Mouse (Mus musculus): ENCODE data around the gene Ing1. TPM values are rescaled to one million over a fixed set of nuclear protein-coding genes. Genes with fewer than 3 reads are reported as not detected.

Gene Ing1
- 10 to 100 TPM; 15.5 to 19.9 TPM for total RNA-seq (2021)
- long read RNA-seq, experiment 1, transcript Ing1-202 (2 exons, 1,971 nt): minor isoform, 13 of 30 reads
- long read RNA-seq, experiment 1, transcript Ing1-201 (2 exons, 2,814 nt): major isoform, 15 of 30 reads
- long read RNA-seq, experiment 1, partial matches to known transcripts: 0 of 30 reads
- long read RNA-seq, experiment 1, other reads (novel, unspliced or antisense): 2 of 30 reads
- long read RNA-seq, experiment 2, transcript Ing1-201 (2 exons, 2,814 nt): major isoform, 15 of 33 reads
- long read RNA-seq, experiment 2, transcript Ing1-202 (2 exons, 1,971 nt): major isoform, 15 of 33 reads
- long read RNA-seq, experiment 2, partial matches to known transcripts: 2 of 33 reads
- long read RNA-seq, experiment 2, other reads (novel, unspliced or antisense): 0 of 33 reads

DNA sequence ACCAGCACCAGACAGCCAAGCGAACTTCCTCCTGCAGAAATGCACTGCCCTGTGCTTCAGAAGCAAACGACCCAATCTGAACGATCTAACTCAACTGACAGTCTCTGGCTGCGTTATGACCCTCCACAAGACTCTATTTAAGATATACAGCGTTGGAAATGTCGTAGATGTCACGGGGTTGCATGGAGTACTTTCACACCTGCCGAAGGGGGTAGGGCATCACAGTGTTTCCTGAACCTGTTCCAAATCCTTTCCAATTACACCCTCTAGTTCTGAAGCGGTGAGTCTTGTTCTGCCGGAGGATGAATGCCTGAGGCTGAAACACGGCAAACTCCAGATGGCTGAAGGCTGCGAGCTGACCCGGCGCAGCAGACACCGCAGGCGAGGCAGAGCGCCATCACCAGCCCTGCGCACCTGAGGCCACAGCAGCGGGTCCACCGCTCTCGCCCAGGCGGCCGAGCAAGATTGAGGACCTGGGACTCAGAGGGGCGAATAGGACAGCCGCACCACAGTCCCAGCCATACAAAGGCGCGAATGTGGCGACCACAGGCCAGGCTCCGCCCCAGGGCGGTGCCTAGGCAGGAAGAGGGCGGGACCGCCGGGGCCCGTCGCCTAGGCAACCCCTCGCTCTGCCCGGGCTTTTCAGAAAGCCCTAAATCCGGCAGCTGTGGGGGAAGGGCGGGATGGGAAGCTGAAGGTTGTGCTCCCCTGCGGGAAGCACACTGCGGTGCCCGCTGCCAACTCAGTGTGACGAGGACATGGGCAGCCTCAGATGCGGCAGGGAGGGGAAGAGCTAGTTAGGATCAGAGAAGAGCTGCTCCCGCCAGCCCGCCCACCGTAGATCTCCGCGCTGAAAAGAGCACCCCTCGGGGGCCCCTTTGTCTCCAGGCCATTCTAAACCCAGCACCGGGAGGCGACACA, at the start of gene Ing1:
Ing1 (plus strand) TSS at position 773 of the 921 bp plus-strand sequence.
- DNase-seq: peak; percentile 95
- peak within 1 kb of the TSS; percentile 98 for H3K27ac ChIP-seq
- H3K4me3 ChIP-seq: peak within 1 kb of the TSS; percentile 85
- TF ChIP-seq CTCF (IDR thresholded peaks at IDR 0.05): no peak
- intact Hi-C loops (cut with DNase I): loop anchor here (5.0 kb wide), 3 partner anchors 47 to 147 kb away; partner anchors contain the start of genes 1700016D06Rik and Ankrd10

DNA sequence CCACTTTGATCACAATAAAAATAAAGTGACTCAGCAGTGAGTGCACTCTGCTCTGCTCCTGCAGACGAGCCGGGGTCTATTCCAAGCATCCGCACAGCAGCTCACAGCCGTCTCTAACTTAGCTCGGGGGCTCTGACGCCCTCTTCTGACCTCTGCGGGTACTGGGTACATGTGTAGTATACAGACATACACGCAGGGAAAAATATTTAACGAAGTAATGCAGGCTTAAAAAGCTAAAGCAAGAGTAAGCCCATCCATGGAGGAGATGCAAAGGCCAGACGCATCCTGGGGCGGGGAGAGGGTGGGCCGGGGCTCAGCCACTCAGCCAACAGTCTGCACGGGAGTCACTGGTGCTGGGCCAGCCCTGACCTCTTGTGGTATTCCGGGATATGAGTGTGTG, 49.3 kb upstream of the Ing1 start:
- intact Hi-C loops (cut with DNase I): loop anchor here (5.0 kb wide), 2 partner anchors 96 to 111 kb away; no protein-coding TSS in a partner anchor

DNA sequence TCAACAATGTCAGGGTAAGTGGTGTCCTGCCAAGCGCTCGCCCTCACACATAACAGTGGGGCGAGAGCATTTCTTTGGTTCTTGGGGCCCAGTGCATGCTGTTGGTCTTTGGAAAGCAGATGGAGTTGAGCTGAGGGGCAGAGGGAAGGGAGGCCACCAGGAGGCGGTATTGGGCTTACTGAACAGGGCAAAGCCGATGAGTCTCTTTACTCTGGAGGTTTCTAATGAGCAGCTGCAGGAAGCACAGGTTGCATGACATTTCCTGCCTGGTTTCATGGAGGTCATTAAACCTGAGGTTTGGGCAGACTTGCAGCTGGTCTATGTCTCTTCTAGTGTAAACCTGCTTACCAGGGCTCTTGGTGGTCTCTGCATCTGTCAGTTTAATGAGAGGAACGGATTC, 48.6 kb upstream of the Ing1 start:
- Histone ChIP-seq H3K4me3 (no peak overlapping the region), H3K27ac (no peak overlapping the region)
- peak; percentile 55 for DNase-seq
- TF ChIP-seq CTCF (IDR thresholded peaks at IDR 0.05): peak; percentile 60
- intact Hi-C loops (cut with DNase I): loop anchor here (5.0 kb wide), 2 partner anchors 95 to 110 kb away; no protein-coding TSS in a partner anchor

More for the DNA sequence above, 49.3 kb upstream of the Ing1 start:
- DNase-seq: no peak
- H3K27ac ChIP-seq: no peak overlapping the region
- TF ChIP-seq CTCF (IDR thresholded peaks at IDR 0.05): no peak
- no peak overlapping the region for H3K4me3 ChIP-seq

DNA sequence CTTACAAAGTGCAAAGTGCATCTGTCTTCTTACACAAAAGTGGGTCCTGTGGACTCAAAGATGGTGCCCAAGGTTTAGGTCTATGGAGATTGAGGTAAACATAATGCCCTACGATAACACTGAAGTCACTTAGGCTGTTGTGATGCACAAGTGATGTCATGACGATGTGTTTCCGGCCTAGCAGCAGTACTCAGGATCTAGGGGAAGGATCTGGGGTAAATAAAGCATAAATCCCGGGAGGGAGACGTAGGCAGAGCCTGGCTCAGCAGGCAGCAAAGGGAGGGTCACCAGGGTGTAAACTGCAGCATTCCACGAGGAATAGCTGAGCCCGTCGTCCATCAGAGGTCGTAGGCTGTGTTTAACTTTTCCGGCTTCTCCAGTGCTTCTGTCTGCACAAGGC, 46.5 kb upstream of the Ing1 start:
- TF ChIP-seq CTCF (IDR thresholded peaks at IDR 0.05): no peak
- Histone ChIP-seq H3K4me3 (no peak overlapping the region), H3K27ac (no peak overlapping the region)
- intact Hi-C loops (cut with DNase I): loop anchor here (5.0 kb wide), 2 partner anchors 93 to 108 kb away; no protein-coding TSS in a partner anchor
- DNase-seq: no peak

DNA sequence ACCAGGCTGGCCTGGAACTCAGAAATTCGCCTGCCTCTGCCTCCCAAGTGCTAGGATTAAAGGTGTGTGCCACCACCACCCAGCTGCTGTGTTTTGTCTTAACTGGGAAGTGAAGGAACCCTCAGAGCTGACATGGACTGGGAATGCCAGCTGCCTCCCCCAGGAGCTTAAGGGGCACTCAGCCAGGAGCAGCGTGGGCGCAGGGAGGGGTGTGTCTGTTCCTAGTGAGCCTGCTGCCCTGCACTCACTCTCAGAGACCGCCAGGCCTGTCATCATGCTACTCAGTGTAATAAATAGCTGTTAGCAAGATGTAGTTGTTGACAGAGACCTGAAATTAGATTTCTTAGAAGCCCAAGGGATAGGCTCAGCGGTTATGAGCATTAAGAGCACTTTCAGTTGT, 44.4 kb upstream of the Ing1 start:
- TF ChIP-seq CTCF (IDR thresholded peaks at IDR 0.05): no peak

DNA sequence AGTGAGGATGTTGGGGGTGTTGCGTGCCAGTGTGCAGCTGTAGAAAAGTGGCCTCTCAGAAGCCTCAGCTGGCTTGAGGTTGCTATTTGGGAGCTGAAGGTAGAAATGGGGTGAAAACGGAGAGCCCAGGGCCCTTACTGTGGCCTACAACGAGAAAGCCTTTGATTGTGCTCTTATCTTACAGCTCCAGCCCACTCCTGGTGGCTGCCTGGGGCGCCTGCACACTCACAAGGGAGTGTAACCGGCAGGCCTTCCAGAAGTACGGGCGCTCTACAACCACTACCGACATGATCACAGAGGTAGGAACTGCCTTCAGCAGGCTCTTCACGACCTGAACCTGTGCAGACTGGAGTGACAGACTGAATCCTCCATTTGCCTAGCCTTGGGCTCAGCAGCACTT, 42.7 kb upstream of the Ing1 start:
- DNase-seq: no peak
- no peak overlapping the region for H3K4me3 ChIP-seq
- intact Hi-C loops (cut with DNase I): no loop called here
- H3K27ac ChIP-seq: no peak overlapping the region
- no peak for TF ChIP-seq CTCF (IDR thresholded peaks at IDR 0.05)

More for the DNA sequence above, 44.4 kb upstream of the Ing1 start:
- no peak for DNase-seq
- no peak overlapping the region for H3K4me3 ChIP-seq
- no peak overlapping the region for H3K27ac ChIP-seq
- intact Hi-C loops (cut with DNase I): no loop called here

DNA sequence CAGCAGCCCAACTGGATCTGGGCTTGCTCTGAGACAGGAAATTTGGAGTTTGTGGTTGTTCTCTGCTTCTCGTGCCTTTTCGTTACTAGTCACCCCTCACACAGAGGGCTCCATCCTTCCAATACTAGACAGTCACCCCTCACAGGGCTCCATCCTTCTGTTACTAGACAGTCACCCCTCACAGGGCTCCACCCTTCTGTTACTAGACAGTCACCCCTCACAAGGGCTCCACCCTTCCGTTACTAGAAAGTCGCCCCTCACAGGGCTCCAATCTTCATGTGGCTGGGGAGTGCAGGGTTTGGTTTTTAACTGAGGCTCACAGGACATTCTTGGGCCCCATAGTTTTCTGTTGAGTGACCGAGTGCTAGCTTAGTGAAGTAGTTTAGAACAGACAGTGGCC, 42.1 kb upstream of the Ing1 start:
- intact Hi-C loops (cut with DNase I): no loop called here
- DNase-seq: no peak
- Histone ChIP-seq H3K27ac (no peak overlapping the region), H3K4me3 (no peak overlapping the region)
- TF ChIP-seq CTCF (IDR thresholded peaks at IDR 0.05): no peak

DNA sequence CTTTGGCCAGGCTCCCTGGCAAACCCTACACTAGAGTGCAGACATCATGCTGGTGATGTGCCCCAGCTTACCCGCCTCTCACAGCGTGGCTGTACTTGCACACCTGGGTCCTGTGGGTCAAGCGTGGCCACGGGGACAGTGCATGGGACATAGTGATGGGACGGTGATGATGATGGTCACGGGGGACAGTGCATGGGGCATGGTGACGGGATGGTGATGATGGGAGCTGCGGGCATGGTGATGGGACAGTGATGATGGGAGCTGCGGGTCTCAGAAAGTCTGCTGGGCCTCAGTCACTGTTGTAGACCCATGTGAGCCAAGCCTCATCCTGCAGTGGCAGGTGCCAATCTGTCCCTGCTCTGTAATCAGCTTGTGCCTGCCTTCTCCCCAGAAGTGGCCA, 39.1 kb upstream of the Ing1 start:
- Histone ChIP-seq H3K4me3 (no peak overlapping the region), H3K27ac (no peak overlapping the region)
- TF ChIP-seq CTCF (IDR thresholded peaks at IDR 0.05): no peak
- intact Hi-C loops (cut with DNase I): no loop called here
- no peak for DNase-seq

DNA sequence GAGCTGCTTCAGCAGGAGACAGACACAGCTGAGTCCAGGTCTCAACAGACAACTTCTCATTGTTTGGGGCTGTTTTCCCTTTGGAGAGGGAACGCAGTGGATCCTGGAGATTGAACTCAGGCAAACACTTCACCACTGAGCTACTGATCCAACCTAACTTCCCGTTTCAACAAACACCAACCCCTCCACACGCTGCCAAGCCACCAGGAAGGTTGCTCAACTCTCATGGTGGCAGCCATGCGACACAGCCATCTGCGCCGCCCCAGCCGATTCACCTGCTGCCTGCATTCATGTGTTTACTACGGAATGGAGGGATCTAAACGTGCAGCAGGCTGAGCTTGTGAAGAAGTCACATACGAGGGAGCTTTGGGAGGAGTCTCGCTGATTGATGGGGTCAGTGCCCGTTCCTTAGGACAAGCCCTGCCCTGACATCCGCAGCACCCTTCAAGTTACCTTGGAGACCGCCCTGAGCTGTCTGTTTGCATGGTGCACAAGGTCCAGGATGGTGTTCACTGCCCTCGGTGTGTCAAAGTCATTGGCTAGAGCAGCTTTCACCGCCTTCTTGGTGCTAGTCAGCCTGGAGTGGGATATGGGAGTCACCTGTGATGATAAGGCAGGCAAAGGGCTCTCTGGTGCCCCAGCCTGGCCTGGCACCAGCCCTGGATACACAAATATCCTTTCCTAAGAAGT, 37.9 kb upstream of the Ing1 start:
- no peak overlapping the region for H3K27ac ChIP-seq
- no peak for DNase-seq
- intact Hi-C loops (cut with DNase I): no loop called here
- TF ChIP-seq CTCF (IDR thresholded peaks at IDR 0.05): no peak
- H3K4me3 ChIP-seq: no peak overlapping the region

DNA sequence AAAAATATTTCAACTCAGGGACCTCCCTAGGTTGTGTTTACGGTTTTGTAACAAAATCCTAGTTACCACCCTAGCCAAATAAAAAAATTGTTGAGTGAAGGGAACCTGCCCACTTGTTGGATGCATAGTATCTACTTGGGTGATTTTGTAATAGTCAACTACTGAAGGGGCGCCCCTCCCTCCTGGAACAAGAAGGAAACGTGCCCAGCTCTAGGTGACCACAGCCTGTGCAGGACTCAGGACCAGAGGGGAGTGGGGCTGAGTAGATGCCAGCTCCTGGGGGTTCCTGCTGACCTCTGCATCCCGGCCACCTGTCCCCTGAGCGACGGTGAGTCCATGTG, 37.3 kb upstream of the Ing1 start:
- intact Hi-C loops (cut with DNase I): no loop called here
- Histone ChIP-seq H3K27ac (no peak overlapping the region), H3K4me3 (no peak overlapping the region)
- no peak for TF ChIP-seq CTCF (IDR thresholded peaks at IDR 0.05)
- no peak for DNase-seq

DNA sequence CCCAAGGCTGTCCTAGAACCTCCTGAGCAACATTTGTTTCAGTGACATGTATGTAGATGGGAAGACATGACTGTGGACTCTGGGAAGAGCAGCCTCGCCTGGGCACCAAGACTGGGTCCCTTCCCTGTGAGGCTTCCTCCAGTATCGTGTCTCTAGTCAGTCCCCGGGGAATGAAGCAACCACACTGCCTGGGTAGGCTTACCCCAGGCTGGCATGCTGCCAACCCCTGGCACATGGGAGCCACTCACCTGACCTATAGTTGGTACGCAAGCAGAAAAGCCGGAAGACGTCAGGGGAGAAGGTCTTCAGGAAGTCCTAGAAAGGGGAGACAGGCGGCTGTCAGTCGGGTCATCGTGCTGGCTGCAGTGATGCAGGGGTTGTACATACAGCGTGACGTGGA, 36.7 kb upstream of the Ing1 start:
- TF ChIP-seq CTCF (IDR thresholded peaks at IDR 0.05): no peak
- Histone ChIP-seq H3K4me3 (no peak overlapping the region), H3K27ac (no peak overlapping the region)
- intact Hi-C loops (cut with DNase I): no loop called here
- peak; percentile 36 for DNase-seq

DNA sequence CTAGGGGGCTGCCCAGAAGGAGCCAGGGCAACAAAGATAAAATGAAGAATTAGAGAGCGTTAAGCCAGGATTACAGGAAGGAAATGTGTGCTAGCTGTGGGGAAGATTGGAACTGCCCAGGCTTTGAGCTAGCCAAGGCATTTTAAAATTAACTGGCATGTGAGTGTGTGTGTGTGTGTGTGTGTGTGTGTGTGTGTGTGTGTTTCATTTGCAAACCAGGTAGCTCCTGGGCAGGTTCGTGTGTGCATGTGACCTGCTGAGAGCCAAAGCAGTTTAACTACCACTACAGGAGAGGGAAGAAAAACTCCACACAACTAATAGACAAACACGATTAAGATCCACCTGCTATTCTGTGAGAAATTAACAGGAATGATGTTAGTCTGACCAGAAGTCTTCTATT, 32.0 kb upstream of the Ing1 start:
- intact Hi-C loops (cut with DNase I): no loop called here
- TF ChIP-seq CTCF (IDR thresholded peaks at IDR 0.05): no peak
- no peak overlapping the region for H3K4me3 ChIP-seq
- no peak overlapping the region for H3K27ac ChIP-seq
- no peak for DNase-seq
